Comparison of ENCODE assay signal across 24 mouse cellular contexts in the genomic region with DNA sequence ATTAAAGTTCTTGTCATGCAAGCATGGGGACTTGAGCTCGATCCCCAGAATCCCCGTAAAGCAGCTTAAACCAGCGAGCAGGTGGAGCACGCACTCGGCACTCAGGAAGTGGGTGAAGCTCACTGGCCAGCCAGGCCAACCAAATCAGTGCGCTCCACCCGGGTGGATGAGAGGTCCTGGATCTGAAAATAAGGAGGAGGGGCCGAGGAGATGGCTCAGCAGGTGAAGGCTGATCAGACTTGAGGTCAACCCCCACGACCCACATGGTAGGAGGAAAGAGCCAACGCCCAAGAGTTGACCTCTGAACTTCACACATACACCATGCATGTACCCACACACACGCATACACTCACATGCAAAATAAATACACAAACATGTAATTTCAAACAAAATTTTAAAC.
"Had no signal": no experiment of that assay in that cellular context is flagged by ENCODE, and none has a peak within 500 bp of the region (broad histone marks: within the 10 kb centered on the region; RNA-seq: fewer than 3 reads in every experiment).

No protein-coding gene starts in this region.

- H3K4me3 ChIP-seq: gastrocnemius, adult 2 months; heart, embryonic 10.5 days; heart, embryonic 12.5 days; hindbrain, embryonic 13.5 days; hindbrain, embryonic 15.5 days; limb, embryonic 13.5 days; limb, embryonic 15.5 days; liver, embryonic 12.5 days had no signal

- ATAC-seq: hindbrain, postnatal 0 days; intestine, postnatal 0 days; liver, embryonic 12.5 days had no signal

- H3K9ac ChIP-seq: heart, embryonic 12.5 days; hindbrain, embryonic 13.5 days; hindbrain, embryonic 15.5 days; limb, embryonic 13.5 days; limb, embryonic 15.5 days; liver, embryonic 12.5 days; liver, embryonic 14.5 days had no signal

- H3K27ac ChIP-seq: gastrocnemius, adult 2 months; heart, embryonic 10.5 days; hindbrain, embryonic 13.5 days; hindbrain, embryonic 15.5 days; hindbrain, postnatal 0 days; kidney, postnatal 0 days; limb, embryonic 13.5 days; limb, embryonic 15.5 days; liver, embryonic 12.5 days; liver, embryonic 14.5 days had no signal

- H3K27me3 ChIP-seq: heart, embryonic 12.5 days; hindbrain, embryonic 15.5 days; limb, embryonic 13.5 days; limb, embryonic 15.5 days had no signal

- H3K4me1 ChIP-seq: liver, embryonic 12.5 days had no signal

- H3K9me3 ChIP-seq: heart, embryonic 10.5 days; heart, embryonic 12.5 days; hindbrain, embryonic 13.5 days; hindbrain, embryonic 15.5 days; limb, embryonic 13.5 days; limb, embryonic 15.5 days; liver, embryonic 12.5 days had no signal

- H3K36me3 ChIP-seq: heart, embryonic 10.5 days; heart, embryonic 12.5 days; hindbrain, embryonic 13.5 days; hindbrain, embryonic 15.5 days; limb, embryonic 13.5 days; limb, embryonic 15.5 days; liver, embryonic 12.5 days had no signal

- H3K4me2 ChIP-seq: heart, embryonic 12.5 days; hindbrain, embryonic 13.5 days; hindbrain, embryonic 15.5 days; limb, embryonic 13.5 days; limb, embryonic 15.5 days; liver, embryonic 12.5 days had no signal

- DNase-seq: gastrocnemius, adult 2 months; gastrocnemius, postnatal 10 days; gastrocnemius, postnatal 25 days; heart, adult 18-20 months; heart, postnatal 10 days; heart, postnatal 36 days; kidney, adult 18-20 months; kidney, adult 8-10 months; kidney, postnatal 14 days; kidney, postnatal 36 days; layer of hippocampus, adult 9-11 months; layer of hippocampus, postnatal 36 days; left cerebral cortex, postnatal 4 days had no signal
